Mouse (Mus musculus) kidney, adult 2 months (tissue): ENCODE measurements around the gene Hrg. TPM values are rescaled to one million over a fixed set of nuclear protein-coding genes. Genes with fewer than 3 reads are reported as not detected.

ENCODE experiments used
- DNase-seq: peaks from one replicate; pipeline ENCODE4 v3.0.0; 2021
- H3K27ac ChIP-seq: fragments of 200-500 bp; 2 replicates; pipeline ENCODE4 v1.5.1; 2012; ENCODE audit warnings: low read depth, low read length, control low read depth, inconsistent platforms; ENCODE audit not compliant: insufficient read depth
- H3K27me3 ChIP-seq: fragments of 200-500 bp; replicated peaks from 2 replicates; pipeline ENCODE4 v1.6.1; 2012; ENCODE audit warnings: mild to moderate bottlenecking, moderate library complexity, low read length, inconsistent platforms; ENCODE audit not compliant: control insufficient read depth, insufficient read depth
- H3K36me3 ChIP-seq: fragments of 200-500 bp; 2 replicates; pipeline ENCODE4 v1.6.1; 2012; ENCODE audit warnings: mild to moderate bottlenecking, moderate library complexity, low read length, inconsistent platforms; ENCODE audit not compliant: control insufficient read depth, insufficient read depth
- H3K4me1 ChIP-seq: fragments of 200-500 bp; 2 replicates; pipeline ENCODE4 v1.6.1; 2011; ENCODE audit warnings: low read length; ENCODE audit not compliant: control insufficient read depth, insufficient read depth
- H3K4me3 ChIP-seq: fragments of 200-500 bp; 2 replicates; pipeline ENCODE4 v1.5.1; 2011; ENCODE audit warnings: mild to moderate bottlenecking, low read depth, low read length, control low read depth; ENCODE audit not compliant: insufficient read depth
- CTCF ChIP-seq: fragments of 200-500 bp; conservative IDR thresholded peaks from 2 replicates; pipeline ENCODE4 v1.5.1; 2011; ENCODE audit warnings: low read depth, mild to moderate bottlenecking, control low read depth, low read length, moderate library complexity, mixed read lengths; ENCODE audit not compliant: insufficient read depth, insufficient read length
- POLR2A ChIP-seq: fragments of 200-500 bp; IDR thresholded peaks from one replicate; pipeline ENCODE4 v1.6.1; 2011; ENCODE audit warnings: low read depth, low read length, control low read depth
- WGBS: fragments of 180-500 bp; shearing (Covaris S2); methylation state at CpG from one replicate; pipeline ENCODE4 v1.1.7; 2018; 5-methylcytosine and 5-hydroxymethylcytosine counted together
- polyA plus RNA-seq: library from polyadenylated mRNA; depleted of rRNA; stranded (reverse); fragments of >200 nt; gene quantifications from 2 replicates; pipeline ENCODE4 v1.2.3, GENCODE M21; 2012

Hrg gene
- polyA plus RNA-seq, 1 experiment: 0.06 TPM

DNA sequence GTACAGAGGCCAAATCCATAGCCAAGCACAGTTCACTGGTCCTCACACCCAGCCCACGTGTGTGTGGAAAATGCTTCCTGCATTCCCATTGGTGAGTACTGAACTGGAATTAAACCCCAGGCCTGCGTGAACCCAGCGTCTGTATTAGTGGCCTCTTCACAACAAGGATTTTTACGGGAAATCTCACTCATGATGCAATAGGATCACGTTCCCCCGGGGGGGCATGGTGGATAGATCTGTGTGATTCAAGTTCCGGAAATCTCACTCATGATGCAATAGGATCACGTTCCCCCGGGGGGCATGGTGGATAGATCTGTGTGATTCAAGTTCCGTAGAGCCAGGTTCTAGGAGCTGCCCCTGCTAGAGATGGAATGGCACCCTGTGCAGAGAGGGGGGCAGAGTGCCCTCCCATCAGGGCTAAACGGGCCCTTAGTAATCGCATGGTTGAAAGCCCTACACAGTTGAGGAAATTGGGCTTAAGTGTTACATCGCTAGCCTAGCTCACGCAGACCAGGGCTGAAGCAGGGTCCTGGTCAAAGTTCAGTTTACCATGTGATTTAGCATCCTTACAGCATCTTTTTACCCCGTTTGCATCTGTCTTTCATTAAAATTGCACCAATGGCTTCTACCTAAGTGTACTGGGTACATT, 32.1 kb upstream of the Hrg start:
- Histone ChIP-seq H3K27me3 (no peaks in the 10 kb centered on the region), H3K4me3 (no peak overlapping the region), H3K4me1 (no peaks in the 10 kb centered on the region), H3K27ac (no peak overlapping the region), H3K36me3 (no peaks in the 10 kb centered on the region)
- TF ChIP-seq POLR2A (no peak), CTCF (no peak)
- no peak for DNase-seq
- 70% methylated on average over 15 of the region's 15 CpGs for WGBS

DNA sequence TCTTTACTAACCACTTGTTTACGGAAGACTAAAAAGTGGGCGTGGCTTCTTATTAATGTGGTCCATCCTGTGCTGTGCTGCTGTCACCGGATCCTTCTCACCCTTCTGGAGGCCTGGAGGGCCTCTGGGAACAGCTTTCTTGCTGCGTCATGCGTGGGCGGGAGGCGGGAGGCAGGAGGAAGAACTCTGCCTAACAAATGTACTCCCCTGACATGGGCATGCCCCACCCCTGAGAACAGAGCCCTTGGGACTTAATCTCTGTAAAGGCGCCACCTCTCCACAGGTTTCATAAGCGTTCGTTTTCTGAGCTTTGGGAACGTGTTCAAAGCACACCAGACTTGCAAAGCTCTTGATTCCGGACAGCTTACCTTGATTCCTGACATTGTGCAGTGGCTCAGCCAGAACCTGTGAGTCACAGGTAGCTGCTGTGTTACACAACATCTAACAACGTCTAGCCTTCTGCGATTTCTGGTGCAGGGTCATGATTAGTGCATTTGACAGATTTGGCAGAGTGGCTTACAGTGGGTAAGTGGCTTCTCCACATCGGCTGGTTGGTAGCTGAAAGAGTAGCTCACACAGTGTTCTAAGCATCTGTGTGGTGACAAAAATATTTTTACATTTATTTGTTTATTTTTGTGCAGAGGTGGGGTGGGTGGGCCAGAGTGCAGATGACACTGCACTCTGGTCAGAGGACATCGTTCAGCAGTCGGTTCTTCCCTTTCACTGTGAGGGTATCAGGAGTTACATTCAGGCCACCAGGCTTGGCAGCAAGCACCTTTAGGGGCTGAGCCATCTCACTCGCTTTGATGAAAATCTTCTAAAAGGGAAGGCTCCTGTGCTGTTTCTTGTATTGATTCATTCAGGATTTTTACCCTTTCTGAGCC, 30.7 kb upstream of the Hrg start:
- Histone ChIP-seq H3K27me3 (no peaks in the 10 kb centered on the region), H3K36me3 (no peaks in the 10 kb centered on the region), H3K4me3 (no peak overlapping the region), H3K4me1 (no peaks in the 10 kb centered on the region), H3K27ac (no peak overlapping the region)
- TF ChIP-seq CTCF: no peak
- TF ChIP-seq POLR2A: no peak
- WGBS: 53% methylated on average over 18 of the region's 18 CpGs
- DNase-seq: peak; percentile 6

- DNase-seq: no peak
- Histone ChIP-seq H3K36me3 (no peaks in the 10 kb centered on the region), H3K27ac (no peak overlapping the region), H3K27me3 (no peaks in the 10 kb centered on the region), H3K4me3 (no peak overlapping the region), H3K4me1 (no peaks in the 10 kb centered on the region)
- 95% methylated on average over 5 of the region's 5 CpGs for WGBS
- TF ChIP-seq CTCF (no peak), POLR2A (no peak)
Measured at GRCm38 (mm10) chr16:22921761-22922160, 29.1 kb upstream of the Hrg start.

DNA sequence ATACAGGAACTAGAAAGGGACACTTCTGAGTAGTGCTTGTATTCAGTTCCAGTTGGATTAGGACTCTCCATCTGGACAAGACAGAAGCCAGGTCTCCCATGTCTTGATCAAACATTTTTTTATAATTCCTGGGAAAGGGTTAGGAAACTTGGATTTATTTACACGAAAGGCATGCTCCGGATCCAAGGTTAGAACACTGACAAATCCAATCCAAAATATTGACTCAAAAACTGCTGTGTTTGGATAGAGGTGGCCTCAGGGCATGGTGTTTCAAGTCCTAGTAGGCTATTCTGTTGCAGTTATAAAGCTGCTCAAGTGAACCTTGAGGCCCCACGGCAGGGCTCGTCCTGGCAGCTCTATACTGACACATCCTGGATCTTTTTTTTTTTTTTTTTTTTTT, 28.4 kb upstream of the Hrg start:
- Histone ChIP-seq H3K27me3 (no peaks in the 10 kb centered on the region), H3K36me3 (no peaks in the 10 kb centered on the region), H3K27ac (no peak overlapping the region), H3K4me3 (no peak overlapping the region), H3K4me1 (no peaks in the 10 kb centered on the region)
- DNase-seq: no peak
- TF ChIP-seq POLR2A: no peak
- 74% methylated on average over 4 of the region's 4 CpGs for WGBS

GRCm38 (mm10) chr16:22929575-22929974, 21.3 kb upstream of the Hrg start:
- Histone ChIP-seq H3K36me3 (no peaks in the 10 kb centered on the region), H3K27me3 (no peaks in the 10 kb centered on the region), H3K4me1 (no peaks in the 10 kb centered on the region), H3K27ac (no peak overlapping the region), H3K4me3 (no peak overlapping the region)
- TF ChIP-seq CTCF (no peak), POLR2A (no peak)
- no peak for DNase-seq
- 82% methylated on average over 6 of the region's 6 CpGs for WGBS

DNA sequence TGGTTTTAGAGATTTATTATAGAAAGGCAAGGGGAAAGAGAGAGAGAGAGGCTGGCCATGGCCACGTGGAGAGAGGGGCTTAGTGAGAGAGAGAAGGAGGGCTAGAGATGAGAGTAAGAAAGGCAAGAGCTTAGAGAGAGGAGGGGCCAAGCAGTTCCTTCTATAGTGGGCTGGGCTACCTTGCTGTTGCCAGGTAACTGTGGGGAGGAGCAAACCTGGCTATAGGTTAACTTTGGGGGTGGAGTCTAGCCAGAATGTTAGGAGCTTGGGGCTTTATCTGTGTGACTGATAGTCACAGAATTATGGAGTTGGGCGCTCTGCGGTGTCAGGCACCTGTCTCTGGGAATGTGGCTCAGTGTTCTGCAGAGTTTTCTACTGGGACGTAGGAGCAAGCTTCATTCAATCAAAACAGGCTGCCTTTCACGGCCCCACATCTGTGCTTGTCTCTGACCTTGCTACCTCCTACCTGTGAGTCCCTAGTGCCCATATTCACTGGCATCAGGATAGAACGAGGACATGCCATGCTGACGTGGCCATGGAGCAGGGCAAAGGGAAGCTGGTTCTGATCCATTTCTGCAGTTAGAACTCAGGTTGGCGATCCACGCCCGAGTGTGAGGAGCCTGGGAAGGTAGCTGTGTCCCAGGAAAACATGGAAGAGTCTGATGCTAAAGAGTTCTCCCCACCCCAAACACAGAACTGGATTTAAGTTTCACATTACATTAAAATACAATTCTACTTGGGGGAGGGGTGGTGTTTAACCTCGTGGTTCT, 19.3 kb upstream of the Hrg start:
- TF ChIP-seq CTCF: no peak
- no peak for TF ChIP-seq POLR2A
- DNase-seq: no peak
- H3K4me3 ChIP-seq: no peak overlapping the region
- no peaks in the 10 kb centered on the region for H3K36me3 ChIP-seq
- no peaks in the 10 kb centered on the region for H3K4me1 ChIP-seq
- no peaks in the 10 kb centered on the region for H3K27me3 ChIP-seq
- no peak overlapping the region for H3K27ac ChIP-seq
- WGBS: 83% methylated on average over 11 of the region's 11 CpGs

DNA sequence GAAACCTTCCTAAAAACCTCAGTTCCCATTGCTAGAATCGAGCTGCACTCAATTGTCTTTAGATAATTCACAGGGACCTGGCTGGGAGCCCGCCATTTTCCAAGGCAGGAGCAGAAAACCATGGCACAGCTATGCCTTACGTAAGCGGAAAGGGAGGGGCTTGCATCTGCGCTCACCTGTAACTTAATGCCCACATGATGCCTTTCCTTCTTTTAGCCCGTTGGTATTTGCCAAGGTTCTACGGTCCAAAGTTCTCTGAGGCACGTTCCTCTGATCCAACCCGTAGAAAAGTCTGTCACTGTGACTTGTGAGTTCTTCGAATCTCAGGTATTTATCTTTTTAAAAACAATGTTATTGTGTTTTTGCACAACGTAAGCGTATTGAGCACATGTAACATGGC, 13.2 kb upstream of the Hrg start:
- DNase-seq: peak; percentile 58
- Histone ChIP-seq H3K4me1 (no peaks in the 10 kb centered on the region), H3K27ac (no peak overlapping the region), H3K36me3 (no peaks in the 10 kb centered on the region), H3K27me3 (no peaks in the 10 kb centered on the region), H3K4me3 (no peak overlapping the region)
- 80% methylated on average over 12 of the region's 12 CpGs for WGBS
- TF ChIP-seq POLR2A: no peak
- no peak for TF ChIP-seq CTCF
